Mouse (Mus musculus) G1E (cell line): Measurements from ENCODE around the gene 9130023H24Rik. TPM values are rescaled to one million over a fixed set of nuclear protein-coding genes. Genes with fewer than 3 reads are reported as not detected.

Experiments
- ATAC-seq: 2 replicates; pipeline ENCODE4 v1.8.0; 2016; ENCODE audit warnings: mild to moderate bottlenecking; ENCODE audit not compliant: insufficient number of reproducible peaks, poor library complexity, low FRiP score, severe bottlenecking; ENCODE audit errors: extremely low read depth
- DNase-seq: peaks from one replicate; pipeline ENCODE4 v3.0.0; 2012; ENCODE audit warnings: low spot score
- H3K27me3 ChIP-seq: 2 replicates; pipeline ENCODE4 v1.6.1; 2012; ENCODE audit warnings: mild to moderate bottlenecking, low read length, inconsistent platforms; ENCODE audit not compliant: insufficient read depth
- H3K36me3 ChIP-seq: replicated peaks from 2 replicates; pipeline ENCODE3; 2012; ENCODE audit warnings: mild to moderate bottlenecking, inconsistent platforms
- H3K4me1 ChIP-seq: 2 replicates; pipeline ENCODE4 v1.6.1; 2012; ENCODE audit warnings: low read depth, low read length, inconsistent platforms, mixed read lengths; ENCODE audit not compliant: insufficient read depth
- H3K4me3 ChIP-seq: 2 replicates; pipeline ENCODE4 v1.5.1; 2012; ENCODE audit warnings: low read depth, mild to moderate bottlenecking, inconsistent platforms, low read length, moderate library complexity, mixed read lengths
- H3K9me3 ChIP-seq: replicated peaks from 2 replicates; pipeline ENCODE4 v1.6.1; 2012; ENCODE audit warnings: inconsistent platforms
- CTCF ChIP-seq: IDR thresholded peaks from 2 replicates; pipeline ENCODE4 v1.5.1; 2012; ENCODE audit warnings: low read depth, low read length, inconsistent platforms, mixed read lengths
- GATA1 ChIP-seq: IDR thresholded peaks from 2 replicates; pipeline ENCODE4 v1.6.1; 2012; ENCODE audit warnings: borderline replicate concordance, low read length, inconsistent platforms, mixed read lengths
- GATA2 ChIP-seq: IDR thresholded peaks from 2 replicates; pipeline ENCODE4 v1.6.1; 2012; ENCODE audit warnings: low read depth, low read length, inconsistent platforms, borderline replicate concordance
- POLR2AphosphoS5 ChIP-seq: IDR thresholded peaks from 2 replicates; pipeline ENCODE4 v1.6.1; 2012; ENCODE audit warnings: low read depth, low read length, inconsistent platforms; ENCODE audit not compliant: insufficient replicate concordance
- TAL1 ChIP-seq: conservative IDR thresholded peaks from 2 replicates; pipeline ENCODE4 v1.6.1; 2012; ENCODE audit warnings: low read depth, low read length, inconsistent platforms, mixed read lengths
- polyA plus RNA-seq: library from polyadenylated mRNA; stranded (reverse); fragments of >175 nt; gene quantifications from 2 replicates; pipeline ENCODE4 v1.2.3, GENCODE M21; 2012
- total RNA-seq, 2 experiments: library from RNA; stranded (forward) in 1 of 2; stranded (reverse) in 1 of 2; fragments of 200-1000 nt in 1 of 2; fragments of >200 nt in 1 of 2; fragmentation: Nextera tagmentation in 1 of 2; gene quantifications; 2 replicates each; pipeline ENCODE4 v1.2.3; 2014 to 2017

The 9130023H24Rik gene
- 3.8 and 5.5 TPM in 2 replicates for total RNA-seq (2014; fragmentation: Nextera tagmentation)
- total RNA-seq (2017): 5.5 and 6.1 TPM in 2 replicates
- 0.72 and 0.73 TPM in 2 replicates for polyA plus RNA-seq

DNA sequence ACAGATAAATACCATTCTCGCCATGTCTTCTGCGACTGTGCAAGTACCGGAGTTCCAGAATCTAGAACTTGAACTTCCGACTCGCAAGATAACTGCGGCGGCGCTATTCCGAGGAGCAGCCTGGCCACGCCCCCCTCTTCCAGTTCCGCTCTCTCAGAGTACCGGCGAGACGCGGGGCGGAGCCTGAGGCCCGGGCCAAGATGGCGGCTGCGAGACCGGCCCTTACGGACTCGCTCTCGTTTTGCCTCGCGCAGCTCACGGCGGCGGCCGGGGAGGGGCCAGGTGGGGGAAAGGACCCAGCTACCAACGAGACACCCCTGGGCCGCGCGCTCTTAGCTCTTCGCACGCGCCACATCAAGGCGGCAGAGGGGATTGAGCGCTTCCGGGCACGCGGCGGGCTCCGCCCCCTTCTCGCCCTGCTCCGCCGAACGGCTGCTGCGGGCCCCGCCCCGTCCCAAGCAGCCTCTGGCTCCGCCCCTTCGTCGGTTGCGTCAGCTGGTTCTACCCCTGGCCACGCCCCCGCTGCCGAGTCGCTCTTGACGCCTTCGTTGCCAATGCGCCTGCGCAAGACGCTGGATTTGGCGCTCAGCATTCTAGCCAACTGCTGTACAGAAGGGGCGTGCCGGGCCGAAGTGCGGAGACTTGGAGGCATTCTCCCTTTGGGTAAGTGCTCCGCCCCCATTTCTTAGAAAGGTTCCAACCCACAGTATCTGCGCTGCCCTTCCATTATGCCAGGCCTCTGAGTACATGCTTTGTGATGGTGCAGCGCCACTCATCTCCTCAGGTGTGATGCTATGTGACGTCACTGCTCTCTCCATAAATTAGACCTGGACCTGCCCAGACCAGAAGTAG, at the start of gene 9130023H24Rik:
9130023H24Rik (minus strand) TSS at position 105 of the 852 bp plus-strand sequence.
- Histone ChIP-seq H3K4me1 (peaks cover 44% of the 10 kb centered on the region), H3K4me3 (peak within 1 kb of the TSS; percentile 85), H3K27me3 (no peaks in the 10 kb centered on the region; the same call in 1 of the 2 replicates), H3K36me3 (peaks cover 61% of the 10 kb centered on the region), H3K9me3 (no peaks in the 10 kb centered on the region)
- DNase-seq: peak; percentile 94
- TF ChIP-seq CTCF (no peak), GATA1 (no peak), TAL1 (no peak), POLR2AphosphoS5 (no peak), GATA2 (no peak)
- peak; percentile 73 for ATAC-seq

DNA sequence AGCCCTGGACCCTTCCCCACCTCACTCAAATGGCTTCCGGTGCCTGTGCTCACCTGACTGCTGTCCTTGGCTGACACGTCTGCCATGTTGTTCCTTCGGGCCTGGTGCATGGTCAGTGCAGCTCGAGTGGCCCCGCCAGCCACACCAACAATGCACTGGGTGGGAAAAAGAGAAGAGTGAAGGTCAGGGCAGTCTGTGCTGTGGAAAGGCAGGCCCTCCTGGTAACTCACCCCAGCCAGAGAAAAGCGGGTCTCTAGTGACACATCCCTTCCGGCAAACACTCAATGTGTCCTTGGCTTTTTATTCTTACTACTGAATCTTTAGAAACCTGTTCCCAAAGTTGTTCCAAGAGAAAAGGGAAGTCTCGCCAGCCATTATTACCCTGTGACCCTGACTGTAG, 47.2 kb upstream of the 9130023H24Rik start:
- ATAC-seq (no peak), DNase-seq (no peak)
- Histone ChIP-seq H3K9me3 (no peaks in the 10 kb centered on the region), H3K4me3 (no peak overlapping the region), H3K4me1 (peaks cover 54% of the 10 kb centered on the region), H3K36me3 (peaks cover 87% of the 10 kb centered on the region), H3K27me3 (no peaks in the 10 kb centered on the region)
- no peak for TF ChIP-seq POLR2AphosphoS5
- TF ChIP-seq TAL1: no peak
- no peak for TF ChIP-seq GATA2
- TF ChIP-seq CTCF: no peak
- TF ChIP-seq GATA1: no peak

DNA sequence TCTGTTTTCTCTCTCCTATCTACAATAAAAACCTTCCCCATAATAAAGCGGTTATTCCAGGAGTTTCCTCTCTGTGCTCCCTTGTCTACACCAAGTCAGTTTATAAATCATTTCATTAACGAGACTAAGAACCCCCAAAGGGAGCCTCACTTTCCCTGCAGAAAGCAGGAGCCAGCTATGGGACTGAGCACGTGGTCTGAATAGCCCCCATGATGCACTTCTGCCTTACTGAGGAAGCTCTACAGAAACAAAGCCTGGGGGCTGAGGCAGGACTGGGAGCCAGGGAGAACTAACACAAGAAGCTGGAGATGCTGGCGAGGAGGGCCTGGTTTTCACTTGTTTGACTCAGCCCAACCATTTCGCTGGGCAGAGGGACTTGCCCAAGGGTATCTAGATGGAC, 46.2 kb upstream of the 9130023H24Rik start:
- Histone ChIP-seq H3K4me1 (peaks cover 44% of the 10 kb centered on the region), H3K36me3 (peaks cover 88% of the 10 kb centered on the region), H3K4me3 (no peak overlapping the region), H3K27me3 (no peaks in the 10 kb centered on the region), H3K9me3 (no peaks in the 10 kb centered on the region)
- no peak for TF ChIP-seq TAL1
- TF ChIP-seq POLR2AphosphoS5: no peak
- no peak for TF ChIP-seq GATA2
- no peak for TF ChIP-seq GATA1
- no peak for TF ChIP-seq CTCF
- no peak for DNase-seq
- no peak for ATAC-seq

DNA sequence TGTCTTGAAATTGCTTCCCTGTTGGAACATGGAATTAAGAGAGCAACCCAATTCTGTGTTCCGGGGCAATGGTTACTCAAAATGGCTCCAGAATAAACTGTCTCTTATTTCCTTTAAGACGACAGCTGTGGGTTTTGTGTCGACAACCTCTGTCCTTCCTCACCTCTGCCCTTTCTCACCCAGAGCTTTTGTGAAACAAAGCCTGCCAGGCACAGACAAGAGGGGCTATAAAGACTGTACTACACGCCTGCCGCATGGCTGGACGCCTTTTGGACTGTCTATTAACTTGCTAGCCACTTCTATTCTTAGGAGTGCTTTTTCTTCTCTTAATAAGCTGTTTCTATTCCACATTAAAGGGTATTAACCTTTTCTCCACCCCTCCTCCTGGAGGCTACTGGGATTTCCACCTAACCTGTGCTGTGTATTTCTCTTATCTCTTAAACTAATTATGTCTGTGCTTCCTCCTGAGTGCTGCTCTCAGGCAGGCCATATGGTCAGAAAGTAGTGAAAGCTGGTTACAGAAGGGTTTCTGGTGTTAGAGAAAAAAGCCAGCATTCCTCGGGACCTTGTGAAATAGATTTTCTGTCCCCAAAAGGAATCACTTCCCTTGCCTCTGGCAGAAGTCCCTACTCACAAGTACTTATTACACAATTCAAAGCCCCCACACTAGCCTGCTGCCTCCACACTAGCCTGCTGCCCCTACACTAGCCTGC, 44.9 kb upstream of the 9130023H24Rik start:
- H3K4me1 ChIP-seq: peaks cover 31% of the 10 kb centered on the region
- no peaks in the 10 kb centered on the region for H3K27me3 ChIP-seq
- H3K4me3 ChIP-seq: no peak overlapping the region
- DNase-seq (no peak), ATAC-seq (no peak)
- no peaks in the 10 kb centered on the region for H3K9me3 ChIP-seq
- TF ChIP-seq CTCF: no peak
- no peak for TF ChIP-seq GATA1
- TF ChIP-seq GATA2: no peak
- TF ChIP-seq POLR2AphosphoS5: no peak
- no peak for TF ChIP-seq TAL1
- H3K36me3 ChIP-seq: peaks cover 86% of the 10 kb centered on the region

DNA sequence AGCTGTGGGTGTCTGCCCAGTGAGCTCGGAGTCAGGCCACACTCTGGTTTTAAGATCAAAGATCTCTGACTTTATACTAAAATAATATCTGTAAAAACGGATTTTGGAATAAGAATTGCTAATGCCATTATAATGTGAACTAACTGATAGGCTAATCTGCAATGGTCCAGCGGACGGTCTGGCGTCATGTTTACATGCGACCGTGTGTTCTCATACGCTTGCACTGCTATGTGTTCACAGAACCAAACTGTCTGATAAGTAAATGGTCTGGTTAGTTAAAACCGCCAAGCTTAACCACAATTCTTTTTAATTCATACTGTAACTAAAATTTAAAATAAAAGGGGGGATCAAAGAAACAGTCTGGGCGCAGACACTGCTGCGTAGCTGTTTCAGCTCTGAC, 43.9 kb upstream of the 9130023H24Rik start:
- H3K4me1 ChIP-seq: peaks cover 22% of the 10 kb centered on the region
- no peak for ATAC-seq
- no peak for TF ChIP-seq CTCF
- TF ChIP-seq GATA2: no peak
- H3K36me3 ChIP-seq: peaks cover 85% of the 10 kb centered on the region
- H3K4me3 ChIP-seq: no peak overlapping the region
- no peaks in the 10 kb centered on the region for H3K9me3 ChIP-seq
- H3K27me3 ChIP-seq: no peaks in the 10 kb centered on the region
- DNase-seq: no peak

DNA sequence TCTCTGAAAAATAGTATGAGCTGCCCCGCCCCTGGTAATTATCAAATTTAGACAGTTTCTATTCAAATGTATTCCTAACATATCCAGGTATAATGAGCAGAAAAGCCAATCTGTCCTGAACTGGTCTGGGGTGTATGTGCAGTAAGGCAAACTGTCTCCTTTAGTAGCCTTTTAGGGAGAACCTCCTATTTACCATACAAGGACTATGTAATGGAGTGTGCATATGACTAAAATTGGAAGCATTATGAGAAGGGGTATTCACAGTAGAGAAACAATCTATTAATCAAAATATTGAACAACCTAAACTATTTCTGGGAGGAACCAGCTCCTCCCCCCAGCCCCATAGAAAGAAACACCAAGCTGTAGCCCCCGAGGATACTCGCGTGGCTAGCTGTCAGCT, 41.9 kb upstream of the 9130023H24Rik start:
- DNase-seq: no peak
- Histone ChIP-seq H3K4me3 (no peak overlapping the region), H3K27me3 (no peaks in the 10 kb centered on the region), H3K36me3 (peaks cover 85% of the 10 kb centered on the region), H3K9me3 (no peaks in the 10 kb centered on the region), H3K4me1 (peaks cover 20% of the 10 kb centered on the region)
- no peak for ATAC-seq
- no peak for TF ChIP-seq GATA1
- no peak for TF ChIP-seq GATA2
